Mouse (Mus musculus) thymus, adult 2 months (tissue): ENCODE data around the gene Lmo7. TPM values are rescaled to one million over a fixed set of nuclear protein-coding genes. Genes with fewer than 3 reads are reported as not detected.

Experiments used
- DNase-seq: peaks from one replicate; pipeline ENCODE4 v3.0.0; 2021
- H3K27ac ChIP-seq: fragments of 200-500 bp; 2 replicates; pipeline ENCODE4 v1.5.1; 2012; ENCODE audit warnings: low read length, control low read depth; ENCODE audit not compliant: control insufficient read depth, insufficient read depth
- H3K27me3 ChIP-seq: fragments of 200-500 bp; 2 replicates; pipeline ENCODE4 v1.6.1; 2012; ENCODE audit warnings: mild to moderate bottlenecking, low read length, moderate library complexity, mixed read lengths; ENCODE audit not compliant: control insufficient read depth, insufficient read depth
- H3K36me3 ChIP-seq: fragments of 200-500 bp; 2 replicates; pipeline ENCODE4 v1.6.1; 2012; ENCODE audit warnings: mild to moderate bottlenecking, low read length, moderate library complexity; ENCODE audit not compliant: control insufficient read depth, insufficient read depth
- H3K4me1 ChIP-seq: fragments of 200-500 bp; replicated peaks from 2 replicates; pipeline ENCODE4 v1.6.1; 2012; ENCODE audit warnings: low read length; ENCODE audit not compliant: control insufficient read depth, insufficient read depth
- H3K4me3 ChIP-seq: fragments of 200-500 bp; 2 replicates; pipeline ENCODE4 v1.5.1; 2012; ENCODE audit warnings: mild to moderate bottlenecking, low read length, control low read depth, moderate library complexity; ENCODE audit not compliant: control insufficient read depth, insufficient read depth
- CTCF ChIP-seq: fragments of 200-500 bp; IDR thresholded peaks from 2 replicates; pipeline ENCODE4 v1.5.1; 2012; ENCODE audit warnings: mild to moderate bottlenecking, control low read depth, low read length, moderate library complexity, borderline replicate concordance; ENCODE audit not compliant: control insufficient read depth, poor library complexity, insufficient read depth; ENCODE audit errors: extremely low read depth
- POLR2A ChIP-seq: fragments of 200-500 bp; IDR thresholded peaks from 2 replicates; pipeline ENCODE4 v1.6.1; 2012; ENCODE audit warnings: mild to moderate bottlenecking, low read length, control low read depth, moderate library complexity; ENCODE audit not compliant: control insufficient read depth, poor library complexity, insufficient read depth; ENCODE audit errors: extremely low read depth
- WGBS: fragments of 180-500 bp; shearing (Covaris S2); methylation state at CpG from one replicate; pipeline ENCODE4 v1.1.7; 2018; 5-methylcytosine and 5-hydroxymethylcytosine counted together
- polyA plus RNA-seq: library from polyadenylated mRNA; depleted of rRNA; stranded (reverse); fragments of >200 nt; gene quantifications from 2 replicates; pipeline ENCODE4 v1.2.3, GENCODE M21; 2012

Lmo7 gene
- polyA plus RNA-seq, 1 experiment = 13.2 TPM

DNA sequence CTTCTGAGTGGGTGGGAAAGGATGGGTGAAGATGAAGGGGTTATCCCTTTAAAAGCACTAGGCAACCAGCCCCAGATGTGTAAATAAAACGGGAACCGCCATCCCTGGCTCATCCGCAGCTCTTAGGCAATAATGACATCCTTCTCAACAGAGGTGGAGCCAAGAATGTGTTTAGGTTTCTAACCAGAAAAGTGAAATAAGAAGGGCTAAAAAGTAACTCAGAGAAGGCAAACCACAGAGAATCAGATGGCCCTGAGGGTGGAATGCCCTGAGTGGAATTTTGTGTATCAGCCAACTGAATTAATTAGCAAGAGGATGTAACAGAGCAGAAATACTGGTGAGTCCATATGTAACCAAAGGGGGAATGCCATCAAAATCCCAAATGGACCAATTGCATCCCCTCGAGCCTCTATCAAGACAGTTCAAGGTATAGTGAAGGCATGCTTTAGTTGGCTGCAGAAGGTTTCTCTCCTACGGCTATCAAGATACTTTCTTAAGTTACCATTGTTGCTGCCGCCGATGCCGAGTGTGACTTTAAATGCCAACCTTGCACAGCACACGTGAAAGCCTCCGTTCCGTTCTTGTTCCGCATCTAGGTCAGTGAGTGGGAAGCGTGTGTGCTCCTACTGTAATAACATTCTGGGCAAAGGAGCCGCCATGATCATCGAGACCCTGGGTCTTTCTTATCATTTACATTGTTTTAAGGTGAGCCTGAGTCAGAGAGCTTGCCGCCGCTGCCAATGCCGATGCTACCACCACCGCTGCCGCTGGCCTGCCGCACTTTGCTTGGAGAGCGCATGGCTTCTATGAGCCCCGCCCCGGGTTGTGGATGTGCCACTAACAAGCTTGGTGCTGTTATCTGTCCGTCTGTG lies 201.1 kb downstream of the Lmo7 start:
- Histone ChIP-seq H3K36me3 (no peaks in the 10 kb centered on the region), H3K4me1 (no peaks in the 10 kb centered on the region), H3K4me3 (no peak overlapping the region), H3K27ac (no peak overlapping the region), H3K27me3 (no peaks in the 10 kb centered on the region)
- WGBS = 96% methylated on average over 25 of the region's 25 CpGs
- TF ChIP-seq CTCF = no peak
- no peak for TF ChIP-seq POLR2A
- DNase-seq = no peak

DNA sequence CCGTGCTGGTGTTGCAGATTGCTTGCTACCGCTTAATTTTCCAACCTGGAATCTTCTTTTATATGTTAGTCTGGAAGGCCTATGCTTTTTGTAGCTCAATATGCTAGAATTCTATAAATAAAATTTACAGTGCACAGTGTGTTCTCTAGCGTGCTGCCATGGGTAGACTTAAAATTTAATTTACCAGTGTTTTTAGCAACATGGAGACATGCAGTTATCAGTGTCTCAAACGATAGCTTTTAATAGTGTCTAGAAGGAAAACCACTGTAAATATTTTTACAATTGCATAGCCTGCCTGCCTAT lies 201.6 kb downstream of the Lmo7 start:
- no peak for DNase-seq
- no peaks in the 10 kb centered on the region for H3K36me3 ChIP-seq
- no peak for TF ChIP-seq CTCF
- no peak for TF ChIP-seq POLR2A
- no peak overlapping the region for H3K27ac ChIP-seq
- no peaks in the 10 kb centered on the region for H3K4me1 ChIP-seq
- no peaks in the 10 kb centered on the region for H3K27me3 ChIP-seq
- 96% methylated on average over 4 of the region's 4 CpGs for WGBS
- no peak overlapping the region for H3K4me3 ChIP-seq

DNA sequence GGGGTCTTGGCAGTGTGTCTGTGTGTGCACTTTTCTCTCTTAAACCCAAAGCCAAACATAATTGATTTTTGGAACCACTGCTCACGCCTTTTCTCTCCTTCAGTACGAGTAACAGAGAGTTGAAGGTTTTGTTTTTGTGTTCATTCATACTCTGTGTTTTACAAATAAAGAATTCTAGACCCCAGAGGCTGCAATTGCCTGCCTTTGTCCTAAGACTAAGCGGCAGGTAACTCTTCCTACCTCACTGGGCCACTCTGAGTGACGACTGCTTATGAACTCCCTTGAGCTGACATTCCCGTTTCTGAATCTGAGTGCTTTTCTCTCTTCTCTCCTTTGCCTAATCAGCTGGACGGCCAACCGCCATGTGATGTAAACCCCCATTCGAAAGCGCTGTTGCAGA lies 203.8 kb downstream of the Lmo7 start:
- no peaks in the 10 kb centered on the region for H3K27me3 ChIP-seq
- WGBS = 91% methylated on average over 9 of the region's 9 CpGs
- no peaks in the 10 kb centered on the region for H3K36me3 ChIP-seq
- H3K4me3 ChIP-seq = no peak overlapping the region
- TF ChIP-seq POLR2A (no peak), CTCF (no peak)
- no peak for DNase-seq
- no peaks in the 10 kb centered on the region for H3K4me1 ChIP-seq
- no peak overlapping the region for H3K27ac ChIP-seq

DNA sequence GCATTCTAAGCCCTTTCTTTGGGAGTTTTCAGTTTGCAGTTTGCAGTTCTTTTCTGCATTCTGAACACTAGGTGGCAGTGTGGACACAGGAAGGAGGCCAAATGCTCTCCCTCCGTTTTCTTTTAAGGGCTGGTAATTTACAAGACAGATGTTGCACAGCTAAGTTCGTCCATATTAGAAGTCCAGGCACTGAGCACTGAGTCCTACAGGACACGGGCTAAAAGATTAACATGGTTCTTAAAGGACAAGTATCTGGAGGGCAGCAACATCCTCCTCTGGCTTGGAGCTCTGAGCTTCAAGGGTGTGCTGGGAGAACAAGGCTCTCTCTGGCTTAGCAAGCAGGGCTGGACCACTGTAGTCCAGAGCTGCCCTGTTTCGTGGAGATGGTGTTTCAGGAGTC lies 213.2 kb downstream of the Lmo7 start:
- 11% methylated on average over 4 of the region's 4 CpGs for whole genome bisulfite sequencing
- no peak for TF ChIP-seq CTCF
- peak; percentile 19 for DNase-seq

DNA sequence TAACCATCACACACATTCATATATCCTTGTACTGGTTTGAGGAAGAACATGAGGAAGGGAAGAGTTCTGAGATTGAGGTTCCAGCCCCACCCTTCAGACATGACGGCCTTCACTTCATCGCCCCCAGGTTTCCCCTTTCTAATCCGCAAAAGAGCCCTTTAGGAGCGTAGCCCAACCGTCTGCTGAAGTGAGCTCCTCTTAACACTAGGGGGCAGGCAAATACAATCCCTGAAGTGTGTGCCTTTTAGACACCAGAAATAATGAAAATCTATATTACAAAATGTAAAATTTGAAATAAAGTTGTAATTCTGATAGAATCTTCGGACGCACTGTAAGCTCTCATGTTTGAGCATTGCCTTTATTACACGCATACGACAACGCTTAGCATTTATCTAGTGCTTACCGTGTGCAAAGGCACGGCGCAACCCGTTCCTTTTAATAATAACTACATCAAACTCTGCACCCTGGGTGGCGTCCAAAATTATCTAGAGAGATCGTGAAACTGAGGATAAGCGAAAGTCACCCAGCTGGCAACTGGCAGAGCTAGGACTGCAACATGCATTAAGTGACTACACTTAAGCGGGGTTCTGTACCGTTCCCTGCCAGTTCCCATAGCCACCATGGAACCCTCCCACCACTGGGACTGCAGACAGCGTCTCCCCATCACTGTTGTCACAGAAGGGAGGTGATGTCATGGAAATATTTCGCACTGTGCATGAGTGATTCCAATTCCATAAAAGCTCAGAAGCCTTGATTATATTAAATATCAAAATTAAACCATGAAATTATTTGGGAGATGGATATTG lies 217.2 kb downstream of the Lmo7 start:
- TF ChIP-seq CTCF = no peak
- no peak for TF ChIP-seq POLR2A
- H3K4me1 ChIP-seq = no peaks in the 10 kb centered on the region
- no peaks in the 10 kb centered on the region for H3K36me3 ChIP-seq
- no peak overlapping the region for H3K4me3 ChIP-seq
- no peak overlapping the region for H3K27ac ChIP-seq
- H3K27me3 ChIP-seq = no peaks in the 10 kb centered on the region
- WGBS = 63% methylated on average over 21 of the region's 21 CpGs
- DNase-seq = peak; percentile 12

More for the DNA sequence above, 213.2 kb downstream of the Lmo7 start:
- Histone ChIP-seq H3K27ac (no peak overlapping the region), H3K4me3 (no peak overlapping the region), H3K4me1 (no peaks in the 10 kb centered on the region), H3K27me3 (no peaks in the 10 kb centered on the region), H3K36me3 (no peaks in the 10 kb centered on the region)

DNA sequence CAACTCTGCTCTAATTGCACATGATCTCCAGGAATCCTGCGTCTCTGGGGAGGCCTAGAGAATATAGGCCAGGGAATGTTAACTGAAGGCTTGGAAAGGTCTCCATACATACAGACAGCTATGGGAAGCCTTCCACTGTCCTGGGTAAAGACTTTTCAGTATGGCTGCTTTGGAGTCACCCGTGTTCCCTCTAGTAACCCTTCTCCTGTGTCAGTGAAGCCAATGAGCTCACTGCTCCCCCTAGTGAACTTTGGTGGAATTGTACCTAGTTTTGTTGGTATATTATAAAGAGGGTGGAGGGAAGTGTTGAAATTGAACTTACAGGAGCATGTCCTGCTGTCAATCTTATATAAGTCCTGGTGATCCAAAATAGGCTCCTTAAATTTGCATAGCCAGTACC lies 219.4 kb downstream of the Lmo7 start:
- no peaks in the 10 kb centered on the region for H3K36me3 ChIP-seq
- no peaks in the 10 kb centered on the region for H3K27me3 ChIP-seq
- WGBS = 53% methylated on average over 2 of the region's 2 CpGs
- H3K4me1 ChIP-seq = no peaks in the 10 kb centered on the region
- TF ChIP-seq POLR2A (no peak), CTCF (no peak)
- DNase-seq = peak; percentile 13
- H3K4me3 ChIP-seq = no peak overlapping the region
- no peak overlapping the region for H3K27ac ChIP-seq
